Mouse (Mus musculus) left cerebral cortex, postnatal 4 days (tissue): ENCODE data around the gene Ppm1g. TPM values are rescaled to one million over a fixed set of nuclear protein-coding genes. Genes with fewer than 3 reads are reported as not detected.
A peak's percentile ranks its signal among the peaks of the same experiment; 100 is the strongest.
"Not testable (repeated sequence)": the region's sequence is repeated elsewhere in the genome, so short reads cannot be mapped to it uniquely, and the experiment has no call there.

ENCODE experiments used
- DNase-seq: peaks from one replicate; pipeline ENCODE4 v3.0.0-alpha.2; 2022
- intact Hi-C: fragments of 180-260 bp; cut with DNase I; formaldehyde crosslinking; loops from one replicate; pipeline ENCODE4 v1.15.1; 2025
- total RNA-seq, 2 experiments: library from RNA; stranded (reverse); gene quantifications; 2 replicates each; pipeline ENCODE4 v1.2.3; 2021

Gene Ppm1g
- total RNA-seq, 2 experiments from 2014 or later: 144 to 146 TPM

- intact Hi-C loops: no loop called here
- peak; percentile 61 for DNase-seq
Measured at GRCm38 (mm10) chr5:31219911-31220447, 508 bp downstream of the Ppm1g start.

- DNase-seq: no peak
- intact Hi-C loops: no loop called here
Measured at GRCm38 (mm10) chr5:31219474-31219873, 1.0 kb downstream of the Ppm1g start.

DNA sequence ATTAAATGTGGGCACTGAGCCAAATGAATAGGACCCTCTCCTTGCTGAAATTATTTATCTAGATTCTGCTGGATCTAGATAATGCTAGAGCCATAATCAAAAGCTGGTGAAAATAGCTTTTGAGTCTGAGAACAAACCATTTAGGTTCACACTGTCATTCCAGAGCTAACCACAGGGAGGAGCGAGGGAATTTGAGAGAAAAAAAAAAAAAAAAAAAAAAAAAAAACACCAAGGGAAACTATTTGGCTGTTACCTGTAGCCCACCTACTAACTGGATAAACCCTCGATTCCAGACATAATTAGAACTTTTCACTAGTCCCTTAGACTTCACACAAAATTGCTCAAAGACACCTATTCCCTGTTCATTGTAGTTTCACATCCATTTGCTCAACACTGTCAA, 1.4 kb downstream of the Ppm1g start:
- DNase-seq: no peak
- intact Hi-C loops: no loop called here

GRCm38 (mm10) chr5:31218294-31218693, 2.2 kb downstream of the Ppm1g start:
- intact Hi-C loops: no loop called here
- no peak for DNase-seq

- intact Hi-C loops, DNase-seq: not testable (repeated sequence)
Measured at GRCm38 (mm10) chr5:31216554-31216953, 3.9 kb downstream of the Ppm1g start.

- intact Hi-C loops: no loop called here
- DNase-seq: no peak
Measured at GRCm38 (mm10) chr5:31204421-31204820, 16.1 kb downstream of the Ppm1g start.

DNA sequence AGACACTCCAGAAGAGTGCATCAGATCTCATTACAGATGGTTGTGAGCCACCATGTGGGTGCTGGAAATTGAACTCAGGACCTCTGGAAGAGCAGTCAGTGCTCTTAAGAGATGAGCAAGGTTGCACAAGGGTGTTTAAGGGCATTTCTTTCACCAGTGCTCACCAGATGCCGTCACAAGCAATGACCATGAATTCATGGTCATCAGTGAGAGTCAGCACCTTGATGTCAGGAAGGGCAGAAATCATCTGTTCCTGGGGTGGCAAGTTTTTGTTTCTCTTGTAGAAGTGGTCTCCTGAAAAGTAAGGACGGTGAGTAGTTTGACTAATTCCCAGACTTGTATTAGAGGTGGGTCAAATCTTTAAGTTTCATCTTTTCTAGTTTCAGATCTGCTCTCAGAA, 16.6 kb downstream of the Ppm1g start:
- DNase-seq: no peak
- intact Hi-C loops: no loop called here

DNA sequence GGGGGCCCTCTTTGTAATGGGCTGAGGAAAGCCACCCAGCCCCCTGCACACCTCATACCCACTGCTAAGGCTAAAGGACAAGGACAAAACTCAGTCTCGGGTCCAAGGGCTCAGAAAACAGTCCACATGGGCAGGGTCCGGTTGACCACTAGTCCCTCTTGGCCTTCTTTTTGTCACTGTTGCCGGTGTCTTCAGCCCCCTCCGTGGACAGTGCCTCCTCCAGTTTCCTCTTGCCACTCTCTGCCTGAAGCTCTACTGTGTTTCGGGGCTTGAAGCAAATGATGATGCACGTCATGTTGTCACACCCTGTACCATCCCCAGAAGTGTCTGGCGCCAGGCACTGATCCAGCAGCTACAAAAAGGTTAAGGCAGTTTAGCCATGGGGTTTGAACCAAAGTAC, 17.6 kb downstream of the Ppm1g start:
- intact Hi-C loops: no loop called here
- no peak for DNase-seq

- intact Hi-C loops: no loop called here
- peak; percentile 95 for DNase-seq
Measured at GRCm38 (mm10) chr5:31201742-31202590, 18.5 kb downstream of the Ppm1g start, which contains the start of gene Zfp513. Gene Zfp513 (minus strand): TSS chr5:31202303.

GRCm38 (mm10) chr5:31201042-31201741, 19.3 kb downstream of the Ppm1g start:
- intact Hi-C loops: no loop called here
- no peak for DNase-seq

GRCm38 (mm10) chr5:31200327-31200768, 20.1 kb downstream of the Ppm1g start:
- intact Hi-C loops: no loop called here
- peak; percentile 33 for DNase-seq

- DNase-seq: peak; percentile 32
- intact Hi-C loops: no loop called here
Measured at GRCm38 (mm10) chr5:31199893-31200292, 20.6 kb downstream of the Ppm1g start.

GRCm38 (mm10) chr5:31199321-31199892, 21.1 kb downstream of the Ppm1g start:
- intact Hi-C loops: no loop called here
- DNase-seq: no peak

DNA sequence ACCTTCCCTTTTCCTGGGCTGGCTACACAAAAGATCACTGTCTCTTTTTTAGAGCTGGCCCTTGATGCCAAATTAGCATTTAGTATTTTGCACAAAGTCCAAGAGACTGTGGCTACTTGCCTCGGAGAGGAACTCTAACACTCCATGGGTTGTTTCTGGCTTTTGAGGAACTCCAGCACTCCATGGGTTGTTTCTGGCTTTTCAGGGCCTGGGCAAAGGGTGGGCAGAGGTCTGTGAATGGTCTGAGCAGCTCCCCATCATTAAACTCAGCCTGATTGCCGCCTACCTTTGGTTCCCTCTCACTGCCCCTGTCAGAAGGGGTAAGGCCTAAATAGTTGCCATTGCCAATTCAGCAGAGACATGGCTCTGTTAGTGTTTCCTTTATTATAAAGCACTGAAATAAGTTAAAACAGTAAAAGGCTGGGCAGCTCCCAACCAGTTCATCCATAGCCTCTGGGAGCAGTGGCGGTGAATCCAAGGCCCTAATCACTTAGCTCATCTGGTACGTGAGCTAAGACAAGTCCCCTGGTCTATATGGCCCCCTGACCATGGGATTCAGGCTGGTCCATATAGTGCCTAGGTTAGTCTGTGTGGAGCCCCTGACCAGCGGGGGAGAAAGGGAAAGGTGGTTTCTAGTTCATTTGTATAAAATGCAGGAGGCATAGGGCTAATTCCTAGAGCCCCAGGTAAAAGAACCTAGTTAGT, 21.7 kb downstream of the Ppm1g start:
- DNase-seq: no peak

DNA sequence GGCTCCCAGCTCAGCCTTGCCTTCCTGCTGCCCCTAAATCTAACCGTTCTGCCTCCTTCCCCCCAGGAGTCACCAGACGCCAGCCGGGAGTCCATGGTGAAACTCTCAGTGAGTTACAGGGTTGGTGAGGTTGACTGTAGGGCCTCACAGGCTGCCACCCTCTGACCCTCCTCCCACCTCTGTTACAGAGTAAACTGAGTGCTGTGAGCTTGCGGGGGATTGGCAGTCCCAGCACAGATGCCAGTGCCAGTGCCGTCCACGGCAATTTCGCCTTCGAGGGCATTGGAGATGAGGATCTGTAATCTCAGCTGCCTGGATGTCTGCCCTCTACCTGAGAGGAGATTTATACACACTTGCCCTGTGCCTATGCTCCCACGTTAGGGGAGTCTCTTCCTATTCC, 22.3 kb downstream of the Ppm1g start:
- intact Hi-C loops: no loop called here
- no peak for DNase-seq

More for the DNA sequence above, 21.7 kb downstream of the Ppm1g start:
- intact Hi-C loops: no loop called here

DNA sequence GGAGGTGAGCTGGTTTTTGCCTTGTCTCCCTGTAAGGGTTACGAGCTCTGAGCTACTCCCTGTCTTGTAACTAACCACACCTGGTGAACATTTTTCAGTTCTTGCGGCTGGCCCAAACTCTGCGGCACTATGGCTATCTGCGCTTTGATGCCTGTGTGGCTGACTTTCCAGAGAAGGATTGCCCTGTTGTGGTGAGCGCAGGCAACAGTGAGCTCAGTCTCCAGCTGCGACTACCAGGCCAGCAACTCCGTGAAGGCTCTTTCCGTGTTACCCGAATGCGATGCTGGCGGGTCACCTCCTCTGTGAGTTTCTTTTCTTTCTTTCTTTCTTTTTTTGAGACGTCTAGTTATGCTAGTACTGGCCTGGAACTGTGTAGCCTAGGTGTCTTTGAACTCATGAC, 23.4 kb downstream of the Ppm1g start:
- DNase-seq: no peak
- intact Hi-C loops: no loop called here

DNA sequence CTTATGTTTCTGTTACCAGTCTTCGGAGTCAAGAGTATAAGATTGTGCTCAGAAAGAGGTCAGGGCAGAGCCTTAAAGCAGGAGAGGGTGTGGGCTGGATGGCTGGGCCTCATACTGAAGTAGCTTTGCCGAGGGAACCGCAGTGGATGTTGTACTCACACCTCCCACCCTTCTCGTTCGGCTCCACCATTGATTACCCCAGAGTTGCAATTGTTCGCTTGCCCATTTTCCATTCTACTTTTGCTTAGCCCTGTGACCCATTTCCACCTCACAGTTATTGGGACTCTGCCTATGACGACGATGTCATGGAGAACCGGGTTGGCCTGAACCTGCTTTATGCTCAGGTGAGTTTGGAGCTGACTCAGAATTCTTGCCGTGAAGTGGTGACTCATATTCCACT, 24.3 kb downstream of the Ppm1g start:
- DNase-seq: no peak
- intact Hi-C loops: no loop called here

- intact Hi-C loops: no loop called here
- DNase-seq: no peak
Measured at GRCm38 (mm10) chr5:31195671-31196070, 24.8 kb downstream of the Ppm1g start.

DNA sequence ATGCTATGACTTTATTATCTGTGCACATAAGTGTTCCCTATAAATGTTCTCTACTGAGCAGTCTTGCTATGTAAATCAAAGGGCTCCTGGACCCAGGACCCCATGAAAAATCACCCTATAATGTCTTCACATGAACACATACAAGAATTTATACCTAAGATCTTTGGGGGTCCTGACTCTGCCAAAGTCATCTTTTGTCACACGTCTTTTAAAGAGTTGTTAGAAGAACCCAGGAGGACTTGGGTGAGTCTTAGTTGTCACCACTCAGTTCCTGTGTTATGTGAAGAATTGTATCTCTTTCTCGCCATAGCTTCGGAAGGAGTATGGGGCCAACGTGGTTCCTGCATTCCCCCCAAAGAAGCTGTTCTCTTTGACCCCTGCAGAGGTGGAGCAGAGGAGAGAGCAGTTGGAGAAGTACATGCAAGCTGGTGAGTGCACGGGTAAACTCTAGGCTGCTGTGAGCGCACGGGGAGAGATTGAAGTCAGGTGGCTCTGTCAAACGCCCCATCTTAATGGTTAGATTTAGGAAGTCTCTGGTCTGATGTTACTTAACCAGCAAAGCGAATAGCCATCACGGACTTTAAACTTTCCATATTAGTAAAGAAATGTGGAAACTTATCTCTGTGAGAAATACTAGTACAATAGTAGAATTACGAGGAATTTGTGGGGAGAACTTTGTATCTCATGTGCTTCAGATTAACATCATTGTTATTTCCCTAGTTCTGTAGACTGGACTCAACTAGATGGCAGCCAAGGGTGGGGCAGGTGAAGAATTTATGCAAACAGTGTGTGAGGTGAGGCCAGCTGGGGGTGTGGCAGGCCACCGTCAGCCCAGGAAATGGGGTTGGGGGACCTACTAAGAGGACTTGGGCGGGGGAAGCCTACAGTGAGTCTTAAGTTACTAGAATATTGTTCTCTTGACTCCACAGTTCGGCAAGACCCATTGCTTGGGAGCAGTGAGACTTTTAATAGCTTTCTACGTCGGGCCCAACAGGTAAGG, 25.7 kb downstream of the Ppm1g start:
- intact Hi-C loops: no loop called here
- no peak for DNase-seq
